Mouse (Mus musculus) spleen, adult 18-20 months (tissue): ENCODE results near the gene Pcbd1.
A peak's percentile ranks its signal among the peaks of the same experiment; 100 is the strongest.

Experiments
- DNase-seq, 2 experiments: peaks; one replicate each; pipeline ENCODE4 v3.0.0; 2022; ENCODE audit warnings: mixed read lengths in 2 of 2

The Pcbd1 gene

GRCm38 (mm10) chr10:61103564-61104114 lies 14.5 kb downstream of the Pcbd1 start:
- DNase-seq = no peak

- no peak for DNase-seq
These were observed 25.2 kb downstream of the Pcbd1 start for GRCm38 (mm10) chr10:61114246-61114720.

DNA sequence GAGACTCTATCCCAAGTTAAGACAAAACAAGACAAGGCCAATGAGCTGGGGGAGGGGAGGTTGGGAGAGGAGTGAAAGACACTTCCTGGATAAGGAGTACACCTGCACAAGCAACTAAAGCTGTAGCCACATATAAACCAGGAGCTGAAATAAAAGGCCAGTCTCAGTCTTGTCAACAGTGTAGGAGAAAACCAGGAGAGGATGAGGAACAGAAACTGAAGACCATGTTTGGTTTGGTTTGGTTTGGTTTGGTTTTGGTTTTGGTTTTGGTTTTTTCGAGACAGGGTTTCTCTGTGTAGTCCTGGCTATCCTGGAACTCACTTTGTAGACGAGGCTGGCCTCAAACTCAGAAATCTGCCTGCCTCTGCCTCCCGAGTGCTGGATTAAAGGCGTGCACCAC lies 32.6 kb downstream of the Pcbd1 start:
- DNase-seq = peak in 1 of 2 experiments; percentile 20

DNA sequence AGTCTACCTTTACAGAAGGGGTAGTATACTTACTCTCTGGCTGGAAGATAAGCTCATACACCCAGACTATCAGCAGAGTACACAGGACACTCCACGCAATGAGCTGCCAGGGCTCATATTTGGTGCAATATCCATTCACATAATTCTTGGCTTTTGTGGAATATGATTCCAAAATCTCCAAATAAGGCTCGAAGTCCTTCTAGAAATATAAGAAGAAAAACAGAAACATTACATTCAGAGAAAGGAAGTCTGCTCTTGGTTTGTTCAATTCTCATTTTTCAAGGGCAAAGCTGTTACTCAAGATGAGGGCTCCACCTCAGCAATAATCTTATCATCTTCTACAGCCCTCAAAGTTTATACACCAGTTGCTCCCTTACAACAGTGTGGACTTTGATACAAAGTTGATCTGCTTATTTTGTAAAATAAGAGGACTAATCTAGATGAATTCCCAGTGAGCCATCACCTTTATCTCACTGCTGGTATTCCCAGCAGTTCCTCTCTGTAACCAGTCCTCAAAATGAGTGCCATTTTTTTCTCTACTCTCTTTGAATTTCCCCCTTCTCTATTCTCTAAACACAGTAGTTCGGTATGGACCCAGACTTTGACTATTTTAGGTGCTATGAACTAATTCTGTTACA lies 34.3 kb downstream of the Pcbd1 start:
- DNase-seq = no peak

DNA sequence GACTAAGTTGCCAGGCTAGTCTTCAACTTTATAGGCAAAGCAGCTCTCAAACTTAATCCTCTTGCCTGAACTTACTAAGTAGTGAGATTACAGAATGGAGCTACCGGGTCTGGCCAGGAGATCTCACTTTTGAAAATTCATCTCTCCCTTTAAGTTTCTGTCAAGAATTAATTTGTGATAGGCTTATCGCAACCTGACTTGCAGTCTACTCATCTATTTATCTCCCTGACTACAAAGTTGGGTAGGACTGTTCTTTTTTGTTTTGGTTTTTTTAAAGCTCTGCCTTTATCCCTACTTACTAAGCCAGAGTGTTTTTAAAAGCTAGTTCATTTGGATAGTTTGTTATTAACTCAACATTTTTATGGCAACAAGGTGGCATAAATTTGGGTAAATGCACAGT lies 35.3 kb downstream of the Pcbd1 start:
- no peak for DNase-seq

- DNase-seq = no peak
These were observed 39.7 kb downstream of the Pcbd1 start for GRCm38 (mm10) chr10:61128701-61129365.

- DNase-seq = no peak
These were observed 41.8 kb downstream of the Pcbd1 start for GRCm38 (mm10) chr10:61130959-61131358.

- no peak for DNase-seq
These were observed 44.9 kb downstream of the Pcbd1 start for GRCm38 (mm10) chr10:61134041-61134440.

- DNase-seq = no peak
These were observed 46.2 kb downstream of the Pcbd1 start for GRCm38 (mm10) chr10:61135226-61135839.

DNA sequence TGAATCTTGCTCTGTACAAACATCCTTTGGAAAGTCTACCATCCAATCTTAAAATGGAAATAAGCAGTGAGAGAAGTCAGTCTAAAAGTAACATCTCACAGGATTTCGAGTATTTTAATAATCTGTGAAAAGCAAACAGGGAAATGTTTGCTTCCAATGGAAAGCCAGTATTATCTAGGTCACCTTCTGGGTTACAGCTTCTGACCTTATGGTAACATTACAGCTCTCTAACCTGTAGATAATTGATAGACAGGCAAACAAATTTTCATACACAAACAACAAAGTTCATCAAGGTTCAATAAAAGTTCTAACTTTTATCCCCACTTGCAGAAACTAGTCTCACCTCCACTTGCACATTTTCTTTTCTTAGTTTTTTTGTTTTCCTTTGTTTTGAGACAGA lies 48.4 kb downstream of the Pcbd1 start:
- no peak for DNase-seq

GRCm38 (mm10) chr10:61143343-61143742 lies 54.2 kb downstream of the Pcbd1 start:
- DNase-seq = no peak
